Mouse (Mus musculus) layer of hippocampus, postnatal 14 days (tissue): ENCODE data around the gene Pde2a. TPM values are rescaled to one million over a fixed set of nuclear protein-coding genes. Genes with fewer than 3 reads are reported as not detected.

ENCODE experiments used
- DNase-seq, 2 experiments: peaks; one replicate each; pipeline ENCODE4 v3.0.0; 2021 to 2022; ENCODE audit warnings: low spot score in 2 of 2, mixed read lengths in 1 of 2
- total RNA-seq, 2 experiments: library from RNA; stranded (reverse); gene quantifications; 2 replicates each; pipeline ENCODE4 v1.2.3; 2021

Gene Pde2a
- total RNA-seq, 2 experiments from 2014 or later, result 239 to 248 TPM

DNA sequence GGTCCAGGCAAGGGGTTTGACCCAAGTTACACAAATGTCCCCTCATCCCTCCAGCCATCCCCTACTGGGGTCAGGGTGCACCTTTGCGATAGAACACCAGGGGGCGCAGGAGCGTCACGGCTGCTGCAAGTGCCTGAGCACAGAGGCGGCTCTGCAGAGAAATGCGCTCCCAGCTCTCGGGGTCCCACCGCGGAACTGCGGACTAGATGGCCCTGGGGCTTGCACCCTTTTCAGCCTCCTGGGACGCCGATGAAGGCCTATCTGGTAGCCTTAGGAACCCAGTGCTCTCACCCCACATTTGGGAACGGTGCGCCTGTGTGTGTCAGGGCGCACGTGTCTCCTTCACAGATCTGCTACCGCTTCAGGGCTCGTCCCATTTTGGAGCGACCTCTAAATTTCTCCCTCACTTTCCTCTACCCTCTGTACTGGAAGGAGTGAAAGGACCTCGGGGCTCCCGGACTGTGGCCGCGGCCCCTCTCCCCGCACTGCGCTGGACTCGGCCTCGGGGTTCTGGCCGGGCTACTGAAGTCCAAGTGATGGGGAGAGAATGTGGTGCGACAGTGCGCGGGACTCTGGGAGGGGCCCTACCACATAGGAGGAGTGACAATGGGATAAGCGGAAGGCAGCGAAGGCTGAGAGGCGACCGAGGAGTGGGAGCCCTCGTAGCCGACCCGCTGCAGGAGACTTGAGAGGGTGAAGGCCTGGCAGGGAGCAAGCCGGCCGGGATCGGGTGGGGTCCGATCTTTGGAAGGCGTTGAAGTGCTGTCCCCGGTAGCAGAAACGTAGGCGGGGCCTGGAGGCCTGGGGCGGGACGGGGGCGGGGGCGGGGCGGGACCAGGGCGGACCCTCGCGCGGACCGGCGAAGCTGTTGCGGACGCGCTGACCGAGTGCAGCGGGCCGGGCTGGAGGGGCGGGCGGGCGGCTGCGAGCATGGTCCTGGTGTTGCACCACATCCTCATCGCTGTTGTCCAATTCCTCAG, 29.2 kb downstream of the Pde2a start:
- peak; percentile 90 to 91 for DNase-seq

DNA sequence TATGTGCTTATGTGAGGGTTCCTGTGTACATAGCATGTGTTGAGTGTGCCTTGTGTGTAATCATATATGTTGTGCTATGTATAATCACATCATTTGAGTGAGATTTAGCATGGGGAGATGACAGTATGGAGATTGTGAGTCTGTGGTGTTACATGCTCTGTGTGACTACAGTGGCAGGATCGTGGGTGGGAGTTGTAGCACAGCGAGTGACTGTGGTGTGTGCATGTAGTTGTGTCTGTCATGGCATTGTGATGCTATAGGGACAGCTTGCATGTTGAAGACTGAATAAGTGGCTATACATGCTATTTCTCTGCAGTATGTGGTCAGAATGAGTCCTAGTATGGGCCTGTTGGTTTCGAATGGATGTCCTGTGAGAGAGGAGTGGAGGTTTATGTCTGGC, 31.2 kb downstream of the Pde2a start:
- no peak for DNase-seq

DNA sequence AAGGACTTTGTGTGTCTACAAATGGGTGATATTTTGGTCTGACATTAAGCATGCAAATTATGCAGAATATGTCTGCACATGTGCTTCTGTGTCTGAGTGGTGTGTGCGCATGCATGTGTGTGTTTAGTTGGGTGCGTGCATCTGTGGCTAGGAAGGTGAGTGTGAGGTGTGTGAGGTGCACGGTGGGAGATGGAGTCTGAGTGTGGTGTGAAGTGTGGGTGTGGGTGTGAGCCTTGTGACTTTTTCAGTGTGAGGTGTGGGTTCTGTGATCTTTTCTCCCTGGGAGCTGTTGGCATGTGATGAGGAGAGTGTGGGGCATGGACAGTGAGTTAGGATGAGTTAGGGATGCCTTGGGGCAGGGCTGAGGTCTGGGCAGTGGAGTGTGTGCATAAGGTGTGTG, 31.8 kb downstream of the Pde2a start:
- no peak for DNase-seq

DNA sequence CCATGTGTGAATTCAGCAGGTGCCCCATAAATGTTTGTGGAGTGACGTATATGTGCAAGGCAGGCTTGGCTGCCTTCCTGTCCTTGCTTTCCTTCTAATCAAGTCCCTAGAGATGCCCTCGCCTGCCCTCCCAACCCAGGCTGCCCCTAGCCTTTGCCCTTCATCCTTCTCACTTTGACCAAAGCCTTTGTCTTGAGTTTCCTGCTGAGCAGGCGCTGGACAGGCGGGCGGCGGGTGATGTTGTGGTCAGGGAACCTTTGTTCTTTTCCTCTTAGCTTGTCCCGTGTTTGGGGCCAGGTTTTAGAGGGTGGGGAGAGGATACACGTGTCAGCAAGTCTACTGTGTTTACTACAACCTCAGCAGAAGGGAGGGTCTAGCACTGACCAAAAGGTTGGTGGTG, 32.2 kb downstream of the Pde2a start:
- no peak for DNase-seq

DNA sequence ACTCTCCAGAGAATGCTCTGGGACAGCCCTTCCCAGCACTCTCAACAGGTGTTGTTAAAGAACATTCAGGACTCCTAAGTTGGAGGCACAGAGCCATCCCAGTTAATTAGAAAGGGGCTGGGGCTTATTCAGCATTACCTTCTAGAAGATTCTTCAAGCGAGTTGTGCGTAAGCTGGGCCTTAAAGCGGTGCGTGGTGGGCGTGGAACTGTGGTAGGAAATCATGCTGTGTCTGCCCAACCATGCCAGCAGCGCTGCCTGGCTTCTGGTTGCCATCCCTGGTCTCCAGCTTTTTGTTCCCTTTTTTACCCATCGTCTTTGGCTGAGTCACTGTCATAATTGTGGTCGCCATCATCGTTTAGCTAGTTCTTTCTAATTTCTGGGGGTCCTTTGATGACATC, 33.0 kb downstream of the Pde2a start:
- DNase-seq, result no peak

DNA sequence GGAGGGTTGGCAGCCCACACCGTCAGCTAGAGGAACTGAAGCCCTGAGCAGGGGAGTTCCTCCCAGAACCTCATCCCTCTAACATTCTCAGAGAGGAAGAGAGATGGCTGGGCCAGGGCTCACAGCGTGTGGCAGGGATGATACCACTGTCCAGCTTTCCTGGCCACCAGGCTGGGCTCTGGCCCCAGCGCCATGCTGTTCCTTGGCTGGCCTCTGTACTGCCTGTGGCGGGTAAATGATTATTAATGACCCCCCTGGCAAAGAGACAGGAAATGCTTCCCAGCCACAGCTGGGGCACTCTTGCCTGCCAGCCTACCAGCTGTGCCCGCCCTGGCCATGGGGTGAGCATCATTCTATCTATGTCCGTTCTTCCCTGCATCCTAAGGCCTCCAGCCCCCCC, 33.6 kb downstream of the Pde2a start:
- DNase-seq, result no peak

DNA sequence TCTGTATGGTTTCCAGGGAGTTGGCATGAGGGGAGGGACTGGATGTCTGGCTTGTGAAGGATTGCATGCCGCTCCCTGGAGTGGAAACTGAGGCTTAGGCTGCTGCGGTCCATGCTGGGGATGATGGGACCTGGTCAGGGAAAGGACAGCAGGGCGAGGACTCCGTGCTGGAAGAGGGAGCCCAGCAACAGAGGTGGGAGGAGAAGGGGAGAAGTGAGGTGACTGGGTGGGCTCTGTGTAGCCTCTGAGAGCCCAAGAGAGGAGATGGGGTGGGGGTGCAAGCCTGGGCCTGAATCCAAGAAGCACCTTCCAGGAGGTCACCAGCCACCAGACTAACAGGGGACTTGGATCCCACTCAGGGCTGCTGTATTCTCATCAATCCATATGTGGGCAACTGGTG, 34.8 kb downstream of the Pde2a start:
- no peak for DNase-seq

DNA sequence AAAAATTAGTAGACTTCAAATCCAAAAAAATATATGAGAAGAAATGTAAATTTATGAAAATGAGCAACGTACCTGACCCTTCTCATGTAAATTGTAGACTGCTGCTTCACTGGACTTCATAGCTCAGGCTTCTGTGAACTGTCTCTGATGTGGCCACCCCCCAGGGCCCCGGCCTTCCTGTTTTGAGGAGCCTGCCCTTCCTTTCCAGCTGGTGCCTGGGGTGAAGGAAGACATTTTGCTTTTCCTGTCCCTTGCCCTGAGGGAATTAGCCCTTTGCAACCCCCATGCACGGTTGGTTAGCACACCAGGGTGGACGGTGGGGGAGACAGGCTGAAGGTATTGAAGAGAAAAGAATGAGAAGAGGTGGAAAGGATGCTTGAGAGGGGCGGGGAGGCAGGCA, 35.3 kb downstream of the Pde2a start:
- no peak for DNase-seq

DNA sequence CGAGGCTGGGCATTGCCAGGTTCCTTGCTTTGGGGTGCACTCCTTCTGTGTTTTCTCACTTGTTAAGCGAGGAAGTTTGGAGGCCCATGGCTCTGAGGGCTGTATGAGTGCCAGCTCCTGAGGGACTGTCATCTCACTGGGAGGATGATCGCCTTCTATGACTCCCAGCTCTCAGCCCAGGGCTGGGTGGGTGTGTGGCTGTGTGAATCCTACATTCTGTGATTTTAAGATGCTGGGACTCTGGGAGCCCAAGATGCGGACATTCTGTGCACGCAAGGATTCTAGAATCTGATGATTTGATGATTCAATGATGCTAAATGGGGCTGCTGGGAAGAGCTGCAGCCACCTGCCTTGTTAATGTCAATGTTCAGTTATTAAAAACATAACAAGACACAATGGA, 35.8 kb downstream of the Pde2a start:
- no peak for DNase-seq

DNA sequence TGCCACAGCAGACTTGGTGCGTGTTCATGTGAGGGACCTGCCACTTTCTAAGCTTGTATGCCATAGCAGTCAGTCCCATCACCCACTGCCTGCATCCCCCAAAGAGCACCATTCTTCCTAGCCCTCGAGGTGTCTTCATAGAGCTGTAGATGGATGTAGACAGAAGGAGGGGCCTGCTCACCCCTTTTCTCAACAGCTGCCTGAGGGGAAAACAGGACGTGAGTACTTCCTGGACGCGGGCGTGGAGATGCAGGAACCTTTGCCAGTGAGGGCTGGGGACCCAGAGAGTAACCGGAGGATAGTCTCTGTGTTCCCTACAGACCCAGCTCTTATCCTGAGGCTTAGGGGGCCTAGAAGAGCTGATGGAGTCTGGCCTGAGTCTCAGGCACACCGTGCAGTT, 36.3 kb downstream of the Pde2a start:
- no peak for DNase-seq

DNA sequence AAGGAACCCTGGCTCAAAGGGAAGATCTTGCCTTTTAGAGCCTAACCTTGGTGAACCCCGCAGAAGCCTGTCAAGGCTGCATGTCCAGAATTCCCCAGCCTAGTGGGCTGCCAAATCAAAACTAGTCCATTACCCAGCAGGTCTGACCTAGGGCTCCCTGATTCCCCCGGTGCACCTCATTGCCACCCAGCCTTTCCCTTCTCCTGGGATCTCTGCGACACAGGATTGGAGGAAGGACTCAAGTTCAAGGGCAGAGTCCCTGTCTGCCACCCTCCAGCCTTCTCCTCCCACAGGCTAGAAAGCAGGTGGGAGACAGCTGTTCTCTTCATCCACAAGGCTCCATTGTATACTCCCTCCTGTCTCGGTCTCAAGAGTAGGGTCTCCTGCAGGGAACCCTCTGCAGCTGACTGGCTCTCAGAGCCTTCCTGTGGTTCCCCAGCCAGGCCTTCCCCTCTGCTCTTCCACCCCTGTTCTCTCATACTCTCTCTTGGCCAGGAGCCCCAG, 36.8 kb downstream of the Pde2a start:
- DNase-seq, result no peak

DNA sequence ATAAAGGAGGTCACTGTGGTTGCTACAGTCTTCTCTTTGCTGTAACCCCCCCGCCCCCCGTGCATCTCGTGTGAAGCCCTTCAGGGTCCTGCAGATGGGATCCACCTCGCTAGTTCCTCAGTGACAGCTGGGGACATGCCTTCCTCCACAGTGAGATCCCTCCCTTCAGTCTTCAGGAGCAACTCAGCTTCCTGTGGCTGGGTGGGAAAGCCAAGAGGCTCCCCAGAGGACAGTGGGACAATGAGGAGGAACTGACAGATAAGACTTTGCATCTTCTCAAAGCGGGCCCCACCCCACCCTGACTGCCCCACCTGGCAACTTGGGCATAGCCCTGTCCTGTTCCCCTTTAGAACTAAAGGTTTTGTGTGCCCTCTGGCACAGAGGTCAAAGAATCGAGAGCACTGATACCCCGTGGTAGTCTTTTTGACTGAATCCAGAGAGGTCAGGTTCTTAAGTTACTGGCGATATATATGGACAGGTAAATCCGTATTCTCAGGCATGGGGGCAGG, 37.9 kb downstream of the Pde2a start:
- no peak for DNase-seq

DNA sequence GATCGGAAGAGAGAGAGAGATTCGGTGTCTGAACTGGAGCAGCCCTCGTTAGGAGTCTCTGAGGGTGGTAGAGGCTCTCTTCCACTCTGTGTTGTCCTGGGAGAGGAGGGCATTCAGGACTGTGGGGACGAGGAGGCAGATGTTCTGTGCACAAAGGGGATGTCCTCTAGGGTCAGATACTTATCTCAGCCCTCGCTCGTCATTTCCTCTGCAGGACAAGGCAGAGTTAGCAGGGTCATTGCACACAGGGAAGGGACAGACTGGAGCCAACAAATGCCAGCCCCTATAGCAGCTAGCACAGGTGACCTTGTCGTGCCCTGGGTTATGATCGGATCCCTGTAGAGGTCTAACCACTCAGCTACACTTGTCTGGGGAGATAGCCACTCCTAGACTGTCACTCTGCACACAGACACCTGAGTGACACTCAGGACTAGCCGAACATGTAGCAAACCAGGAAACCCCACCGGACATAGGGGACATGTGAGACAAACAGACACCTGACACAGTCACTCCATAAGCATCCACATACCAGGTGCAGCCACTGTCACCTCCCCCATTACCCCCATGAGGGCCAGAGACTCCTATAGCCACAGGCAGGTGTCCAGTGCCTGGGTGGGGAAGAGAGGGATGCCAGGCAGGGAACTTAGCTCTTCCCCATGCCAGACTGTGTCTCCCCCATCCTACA, 38.6 kb downstream of the Pde2a start:
- DNase-seq, result no peak

DNA sequence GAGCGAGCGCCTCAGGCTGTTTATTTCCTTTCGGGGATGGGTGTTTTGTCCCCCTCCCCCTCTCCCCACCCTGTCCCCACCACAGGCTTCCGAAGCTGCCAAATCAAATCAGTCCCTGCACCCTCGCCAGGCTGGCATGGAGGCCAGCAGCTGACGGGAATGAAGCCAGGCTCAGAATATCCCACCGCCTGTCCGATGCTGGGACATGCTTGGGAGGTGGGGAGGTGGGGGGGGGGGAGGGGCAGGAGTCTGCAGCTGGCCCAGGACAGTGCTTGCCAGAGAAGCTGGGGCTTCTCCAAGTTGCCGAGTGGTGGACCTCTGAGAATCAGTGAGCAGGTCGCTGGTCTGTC, 39.1 kb downstream of the Pde2a start:
- DNase-seq, result peak; percentile 80 to 86

DNA sequence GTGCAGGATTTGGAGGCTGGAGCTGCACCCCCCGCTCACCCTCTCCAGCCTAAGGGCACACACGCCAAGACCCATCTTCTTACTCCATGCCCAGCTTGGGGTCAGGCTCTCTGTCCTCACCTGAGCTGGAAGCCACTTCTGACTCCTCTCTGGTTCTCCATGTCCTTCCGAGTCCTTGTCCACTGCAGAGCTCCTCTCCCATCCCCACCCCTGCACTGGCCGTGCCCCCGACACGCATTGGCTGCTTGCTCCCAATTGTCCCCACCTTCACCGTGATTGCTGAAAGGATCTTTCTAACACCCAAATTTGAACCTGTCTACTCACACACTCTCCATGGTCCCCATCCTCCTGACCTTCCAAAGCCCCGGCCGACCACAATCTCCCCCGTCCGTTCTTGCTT, 40.1 kb downstream of the Pde2a start:
- DNase-seq, result no peak

DNA sequence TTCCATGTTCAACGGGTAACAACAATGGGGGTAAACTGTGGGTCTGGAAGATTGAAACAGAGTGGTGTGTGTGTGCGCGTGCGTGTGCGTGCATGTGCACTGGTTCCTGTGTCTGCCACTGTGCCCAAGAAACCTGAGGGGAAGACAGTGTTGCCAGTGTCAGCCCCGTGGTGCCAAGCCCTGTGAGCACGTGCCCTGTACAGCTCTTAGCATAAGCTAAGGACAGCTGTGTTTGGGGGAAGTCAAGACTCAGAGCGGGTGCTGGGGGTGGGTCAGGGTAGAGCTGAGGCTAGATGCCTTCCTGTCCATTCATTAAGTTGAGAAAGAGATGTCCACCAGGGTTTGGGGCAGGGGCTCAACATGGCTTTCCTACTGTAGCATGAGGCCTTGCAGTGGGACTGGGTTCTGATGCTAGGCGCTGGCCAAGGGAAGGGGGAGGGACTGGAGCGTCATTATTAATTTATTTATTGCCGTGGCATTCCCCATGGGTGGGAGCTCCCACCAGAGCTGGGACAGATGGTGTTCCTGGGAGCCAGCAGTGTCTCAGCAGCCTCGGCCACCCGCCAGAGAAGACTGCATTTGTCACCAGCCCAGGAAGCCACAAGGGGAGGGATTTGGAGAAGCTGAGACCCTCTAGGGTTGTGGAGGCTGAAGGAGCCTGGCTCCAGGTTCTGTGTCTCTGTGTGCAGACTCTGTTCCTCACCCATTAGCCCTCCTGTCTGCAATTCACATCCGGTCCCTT, 41.0 kb downstream of the Pde2a start:
- DNase-seq, result peak; percentile 84 to 88

DNA sequence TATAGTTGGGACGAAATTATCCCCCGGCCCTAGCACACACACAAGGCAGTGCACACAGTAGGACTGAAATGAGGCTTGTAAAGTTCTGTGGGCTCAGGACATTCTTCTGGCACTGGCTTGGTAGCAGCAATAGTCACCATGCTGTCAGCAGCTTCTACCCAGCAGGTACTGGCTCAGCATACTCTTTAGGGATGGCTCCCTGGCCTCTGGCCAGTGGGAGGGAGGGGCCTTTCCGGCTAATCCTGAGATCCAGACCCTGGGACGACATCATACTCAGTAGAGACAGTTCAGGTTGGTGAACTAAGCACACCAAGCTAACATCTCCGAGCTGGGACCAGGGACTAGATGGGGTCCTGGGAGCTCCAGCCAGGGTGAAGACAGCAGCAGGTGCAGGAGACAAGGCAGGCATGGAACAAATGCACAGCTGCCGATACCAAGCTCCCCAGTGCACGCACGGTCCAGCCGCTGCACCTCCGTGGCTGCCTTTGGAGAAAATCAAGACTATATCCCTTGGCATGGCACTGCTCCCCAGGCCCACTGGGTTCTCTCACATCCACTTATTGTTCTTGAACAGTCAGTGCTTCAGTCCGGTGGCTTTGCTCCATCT, 42.3 kb downstream of the Pde2a start:
- DNase-seq, result no peak

DNA sequence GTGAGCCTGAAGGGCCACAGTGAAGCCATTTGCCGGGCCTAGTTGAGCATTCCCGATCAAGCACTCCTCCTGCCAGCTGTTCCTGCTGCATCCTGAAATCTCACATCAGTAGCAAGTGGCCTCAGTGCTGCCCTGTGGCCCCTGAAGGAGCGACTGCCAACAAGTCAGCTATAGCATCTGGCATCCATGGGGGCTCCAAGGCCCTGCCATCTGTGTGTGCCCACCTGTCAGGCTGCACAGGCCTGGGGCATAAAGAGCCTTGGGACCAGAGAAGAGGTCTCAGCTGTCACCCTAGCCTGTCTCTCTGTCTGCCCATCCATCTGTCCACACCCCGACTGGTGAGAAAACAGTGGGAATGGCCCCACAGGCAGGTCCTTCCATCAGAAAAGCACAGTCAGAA, 43.4 kb downstream of the Pde2a start:
- DNase-seq, result no peak

DNA sequence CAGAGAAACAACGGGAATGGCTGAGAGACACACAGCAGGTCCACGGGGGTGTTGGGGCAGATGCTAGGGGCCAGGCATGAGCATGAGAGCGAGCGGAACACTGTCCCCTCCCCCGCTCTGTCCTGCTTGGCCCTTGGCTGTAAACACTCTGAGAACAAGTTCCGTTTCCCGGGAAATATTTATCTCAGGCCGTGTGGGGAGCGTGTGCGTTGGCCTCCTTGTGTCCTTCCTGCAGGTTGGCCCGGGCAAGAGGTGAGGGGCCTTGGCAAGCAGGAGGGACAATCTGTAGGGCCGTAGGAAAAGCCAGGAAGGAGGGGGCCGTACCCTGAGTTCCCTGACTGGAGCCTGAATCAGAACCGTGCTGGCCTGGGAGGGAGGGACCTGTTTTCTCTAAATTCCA, 43.9 kb downstream of the Pde2a start:
- DNase-seq, result no peak

DNA sequence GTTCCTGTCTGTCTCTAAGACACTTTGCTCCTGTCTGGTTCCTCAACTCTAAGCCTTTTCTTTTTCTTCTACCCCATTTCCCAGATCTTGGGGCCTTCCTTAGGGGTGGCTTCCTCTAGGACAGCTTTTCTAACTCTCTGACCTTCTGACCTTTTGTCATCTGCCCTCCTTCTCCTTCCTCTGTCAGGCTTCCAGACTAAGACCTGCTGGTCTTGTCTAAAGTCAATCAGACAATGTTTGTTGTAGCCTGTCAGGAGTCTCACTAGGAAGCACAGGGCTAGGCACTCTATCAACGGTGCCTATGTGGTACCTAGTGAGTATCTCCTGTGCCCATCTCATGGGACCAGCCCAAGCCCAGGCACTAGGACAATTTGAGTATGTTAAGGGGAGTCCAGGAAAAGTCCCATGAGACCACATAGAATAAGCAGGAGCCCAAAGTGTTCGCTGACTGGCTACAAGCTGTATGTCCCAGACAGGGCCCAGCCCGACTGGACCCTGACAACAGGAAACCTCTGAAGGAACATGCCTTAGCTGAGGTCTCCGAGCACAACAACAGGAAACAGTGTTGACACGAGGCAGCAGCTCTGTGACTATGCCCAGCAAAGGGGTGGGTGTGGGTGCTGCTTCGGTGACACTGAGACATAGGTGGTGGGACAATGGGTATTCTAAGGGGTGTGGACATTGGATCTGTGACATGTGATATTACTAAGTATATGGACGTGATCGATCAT, 44.5 kb downstream of the Pde2a start:
- DNase-seq, result no peak
